Mouse (Mus musculus) lung, postnatal 4 days (tissue): Measurements from ENCODE around the gene Tnfrsf14.

Source experiments
- DNase-seq, 2 experiments: peaks; one replicate each; pipeline ENCODE4 v3.0.0; 2021

Tnfrsf14 gene

GRCm38 (mm10) chr4:154914707-154915106, 13.7 kb downstream of the Tnfrsf14 start:
- peak in 1 of 2 experiments; percentile 10 for DNase-seq

GRCm38 (mm10) chr4:154914252-154914651, 14.1 kb downstream of the Tnfrsf14 start:
- DNase-seq = no peak

- peak in 1 of 2 experiments; percentile 6 for DNase-seq
Measured at GRCm38 (mm10) chr4:154913845-154914244, 14.5 kb downstream of the Tnfrsf14 start.

- no peak for DNase-seq
Measured at GRCm38 (mm10) chr4:154911644-154912043, 16.7 kb downstream of the Tnfrsf14 start.

GRCm38 (mm10) chr4:154910606-154911522, 17.5 kb downstream of the Tnfrsf14 start:
- DNase-seq = peak; percentile 66

- no peak for DNase-seq
Measured at GRCm38 (mm10) chr4:154908490-154908889, 19.9 kb downstream of the Tnfrsf14 start.

GRCm38 (mm10) chr4:154907833-154908232, 20.5 kb downstream of the Tnfrsf14 start:
- peak; percentile 78 to 85 for DNase-seq

- peak; percentile 88 for DNase-seq
Measured at GRCm38 (mm10) chr4:154904185-154905071, 23.9 kb downstream of the Tnfrsf14 start.

GRCm38 (mm10) chr4:154902371-154902770, 26.0 kb downstream of the Tnfrsf14 start:
- DNase-seq = no peak

- DNase-seq = peak; percentile 83 to 86
Measured at GRCm38 (mm10) chr4:154898506-154899446, 29.6 kb downstream of the Tnfrsf14 start, which contains the start of gene Fam213b. Gene Fam213b (minus strand): TSS chr4:154899135.

GRCm38 (mm10) chr4:154897676-154898465, 30.5 kb downstream of the Tnfrsf14 start:
- peak in 1 of 2 experiments; percentile 21 for DNase-seq

GRCm38 (mm10) chr4:154895549-154895948, 32.8 kb downstream of the Tnfrsf14 start:
- DNase-seq = peak in 1 of 2 experiments; percentile 4

- DNase-seq = peak in 1 of 2 experiments; percentile 29
Measured at GRCm38 (mm10) chr4:154890887-154891286, 37.5 kb downstream of the Tnfrsf14 start.

- DNase-seq = peak in 1 of 2 experiments; percentile 14
Measured at GRCm38 (mm10) chr4:154887593-154888250, 40.6 kb downstream of the Tnfrsf14 start.

- DNase-seq = peak in 1 of 2 experiments; percentile 20
Measured at GRCm38 (mm10) chr4:154886876-154887592, 41.3 kb downstream of the Tnfrsf14 start.

- DNase-seq = no peak
Measured at GRCm38 (mm10) chr4:154885416-154885815, 42.9 kb downstream of the Tnfrsf14 start.

- DNase-seq = peak in 1 of 2 experiments; percentile 27
Measured at GRCm38 (mm10) chr4:154882014-154882659, 46.2 kb downstream of the Tnfrsf14 start.

- peak in 1 of 2 experiments; percentile 66 for DNase-seq
Measured at GRCm38 (mm10) chr4:154880730-154881129, 47.6 kb downstream of the Tnfrsf14 start.
